Mouse (Mus musculus): Measurements from ENCODE around the gene Gm49355. TPM values are rescaled to one million over a fixed set of nuclear protein-coding genes. Genes with fewer than 3 reads are reported as not detected.

Gm49355 gene
- total RNA-seq, 4 experiments from 2014 or later: 0.11 to 0.15 TPM; not detected in 2

DNA sequence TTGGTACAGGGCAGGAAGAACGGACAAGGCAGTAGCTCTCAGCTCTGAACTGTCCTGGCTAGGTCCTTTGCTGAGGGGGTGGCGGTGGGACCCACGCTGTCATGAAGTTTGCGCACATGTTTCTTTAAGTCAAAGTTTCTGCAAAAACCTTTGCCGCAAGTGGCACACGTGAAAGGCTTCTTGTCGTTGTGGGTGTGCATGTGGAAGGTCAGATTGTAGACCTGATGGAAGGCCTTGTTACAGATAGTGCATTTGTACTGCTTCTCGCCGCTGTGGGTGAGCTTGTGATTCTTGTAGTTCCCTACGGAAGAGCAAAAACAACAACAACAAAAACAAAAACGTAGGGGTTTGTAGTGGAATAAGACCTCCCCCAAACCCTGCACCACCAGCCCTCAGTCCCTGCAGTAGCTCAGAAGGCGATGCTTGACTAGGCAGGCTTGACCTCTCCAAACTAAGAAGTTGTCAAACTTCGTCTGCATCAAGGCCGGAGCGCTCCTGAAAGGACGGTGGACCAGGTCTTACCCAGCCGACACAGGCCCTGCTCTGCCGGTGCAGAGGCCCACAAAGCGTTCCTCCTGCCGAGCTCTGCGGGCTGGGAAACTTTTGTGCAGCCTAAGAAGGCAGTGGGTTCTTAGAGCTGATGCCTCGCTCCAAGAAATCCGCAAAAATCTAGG lies 58.8 kb downstream of the Gm49355 start:
- DNase-seq (ENCODE audit: low spot score in 2 of 2): no peak

DNA sequence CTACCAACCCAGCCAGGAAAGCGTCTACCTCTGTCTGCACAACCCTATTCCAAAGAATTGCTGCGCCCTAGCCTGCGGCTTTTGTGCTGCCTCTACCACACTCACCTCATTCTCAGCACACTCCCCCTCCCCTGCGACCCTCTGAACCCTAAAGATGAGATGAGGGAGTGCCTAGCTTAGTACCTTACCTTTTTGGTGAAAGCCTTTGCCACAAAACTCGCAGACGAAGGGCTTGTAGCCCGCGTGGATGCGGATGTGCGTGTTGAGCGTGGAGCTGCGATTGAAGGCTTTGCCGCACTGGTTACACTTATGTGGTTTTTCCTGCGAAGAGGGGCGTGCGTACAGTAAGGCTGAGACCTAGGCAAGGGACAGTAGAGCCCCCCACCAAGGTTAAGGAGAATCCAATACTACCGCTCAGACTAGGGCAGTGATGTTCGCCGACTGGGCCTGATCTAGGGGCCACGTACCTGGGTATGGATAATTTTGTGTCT lies 59.7 kb downstream of the Gm49355 start:
- no peak for DNase-seq (ENCODE audit: low spot score in 2 of 2)

DNA sequence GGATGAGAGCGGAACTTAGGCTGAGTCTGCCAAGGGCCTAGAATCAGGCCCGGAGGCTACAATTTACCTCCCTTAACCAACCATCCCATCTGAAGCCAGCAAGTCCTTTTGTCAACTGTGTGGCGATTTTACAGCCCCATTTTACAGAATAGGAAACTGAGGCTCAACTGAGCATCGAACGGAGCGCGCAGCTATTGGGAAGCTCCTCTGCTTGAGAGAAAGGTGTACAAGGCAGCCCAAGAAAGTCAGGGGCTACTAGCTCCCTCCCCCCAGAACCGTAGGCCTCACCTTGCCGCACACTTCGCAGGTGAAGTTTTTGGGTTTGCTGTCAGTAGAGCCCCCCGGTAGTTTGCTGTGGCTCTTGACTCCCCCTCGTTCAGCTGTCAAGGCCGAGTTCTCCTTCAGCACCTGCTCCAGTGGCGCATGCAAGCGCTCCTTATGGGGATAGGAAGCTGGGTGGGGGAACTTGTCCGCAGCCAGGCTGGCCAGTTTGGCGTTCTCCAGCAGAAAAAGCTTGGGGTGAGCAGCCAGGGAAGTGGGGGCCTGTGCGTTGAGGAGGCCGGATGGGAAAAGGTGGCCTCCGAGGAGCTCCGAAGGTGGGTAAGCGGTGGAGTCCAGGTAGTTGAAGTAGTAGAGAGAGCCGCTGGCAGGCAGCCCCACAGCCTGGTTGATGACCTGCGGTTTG lies 60.4 kb downstream of the Gm49355 start:
- no peak for DNase-seq (ENCODE audit: low spot score in 2 of 2)

DNA sequence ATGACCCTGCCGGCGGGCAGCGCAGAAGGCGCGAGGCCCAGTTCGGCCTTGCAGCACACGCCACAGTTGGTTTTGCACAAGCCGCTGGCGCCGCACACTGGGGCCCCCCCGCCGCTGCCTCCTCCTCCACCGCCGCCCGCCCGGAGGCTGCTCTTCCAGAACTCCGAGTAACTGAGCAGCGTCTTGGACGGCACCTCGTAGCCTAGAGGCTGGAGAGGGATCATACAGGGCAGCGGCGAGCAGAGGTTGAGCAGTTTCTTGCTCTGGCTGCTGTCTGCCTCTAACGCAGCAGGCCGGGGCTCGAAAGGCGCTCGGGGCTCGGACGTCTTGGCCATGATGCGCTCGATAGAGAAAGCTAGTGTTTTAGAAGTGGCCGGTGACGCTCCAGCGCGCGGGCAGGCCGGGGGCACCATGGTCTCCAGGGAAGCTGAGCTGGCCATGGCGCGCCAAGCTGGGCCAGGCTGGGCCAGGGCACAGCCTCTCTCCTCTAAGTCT lies 61.0 kb downstream of the Gm49355 start:
- no peak for DNase-seq (ENCODE audit: low spot score in 2 of 2)

DNA sequence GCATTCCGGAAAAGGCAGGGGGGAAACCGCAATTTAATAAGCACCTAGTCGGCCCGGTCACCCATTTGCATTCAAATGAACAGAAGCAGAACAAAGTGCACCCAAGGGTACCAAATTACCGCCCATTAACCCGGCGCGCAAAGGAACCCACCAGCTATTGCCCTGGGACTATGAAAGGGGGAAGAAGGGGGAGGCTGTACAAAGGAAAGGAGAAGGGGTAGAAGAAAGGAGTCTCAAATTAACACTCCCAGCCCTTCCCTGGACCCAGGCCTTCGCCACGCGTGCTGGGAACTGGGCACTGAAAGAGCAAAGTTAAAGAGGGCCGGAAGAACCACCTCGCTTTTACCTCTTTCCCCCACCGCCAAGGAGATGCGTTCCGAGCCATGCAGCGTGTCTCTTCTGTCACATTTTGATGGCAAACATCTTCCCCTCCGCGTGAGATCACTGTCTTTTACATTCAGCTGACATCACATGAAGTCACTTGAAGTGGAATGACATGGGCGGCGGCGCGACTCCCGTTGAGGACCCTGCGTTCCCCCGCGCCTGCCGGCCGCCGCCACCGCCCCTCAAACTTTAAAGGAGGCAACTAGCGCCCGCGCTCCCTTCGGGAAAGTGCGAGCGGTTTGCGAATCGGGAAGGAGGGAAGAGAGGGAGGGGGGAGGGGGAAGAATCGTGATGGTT lies 61.6 kb downstream of the Gm49355 start:
- no peak for DNase-seq (ENCODE audit: low spot score in 2 of 2)

DNA sequence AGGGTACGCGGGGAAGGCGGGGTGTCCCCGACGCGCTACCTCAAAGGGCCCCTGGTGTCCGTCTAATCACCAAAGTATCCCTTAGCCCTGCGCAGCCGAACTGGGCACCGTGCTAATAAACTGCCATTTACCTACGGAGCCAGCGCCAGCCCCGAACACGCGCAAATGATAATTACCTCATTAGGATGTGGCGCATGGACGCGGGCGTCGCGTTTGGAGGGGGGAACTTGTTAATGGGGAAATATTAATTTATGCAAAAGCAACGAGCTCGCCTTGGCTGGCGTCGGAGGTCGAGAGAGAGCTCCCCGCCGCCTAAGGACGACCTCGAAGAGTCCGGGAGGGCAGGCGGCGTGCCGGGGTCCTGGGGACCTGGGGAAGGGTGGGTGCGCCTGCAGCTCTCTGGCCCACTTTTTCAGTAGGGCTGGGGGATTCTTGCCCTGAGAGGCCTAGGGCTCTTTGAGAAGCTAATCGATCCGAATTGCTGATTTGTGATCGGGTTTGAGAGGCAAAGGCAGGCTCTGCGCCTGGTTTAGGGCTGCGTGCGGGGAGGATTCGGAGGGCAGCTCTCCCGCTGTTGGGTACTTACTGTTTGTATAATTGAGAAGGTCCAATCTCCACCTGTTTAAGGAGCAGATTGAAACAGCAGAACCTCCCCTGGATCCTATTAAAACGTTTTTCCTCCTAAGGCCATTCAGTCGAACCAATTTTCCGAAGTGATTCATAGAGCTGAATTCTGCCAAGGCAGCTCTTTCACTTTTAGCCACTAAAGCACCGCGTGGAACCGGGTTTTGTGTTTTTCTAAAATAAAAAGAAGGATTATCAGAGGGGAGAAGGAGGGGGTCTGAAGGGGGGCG lies 62.5 kb downstream of the Gm49355 start:
- no peak for DNase-seq (ENCODE audit: low spot score in 2 of 2)

DNA sequence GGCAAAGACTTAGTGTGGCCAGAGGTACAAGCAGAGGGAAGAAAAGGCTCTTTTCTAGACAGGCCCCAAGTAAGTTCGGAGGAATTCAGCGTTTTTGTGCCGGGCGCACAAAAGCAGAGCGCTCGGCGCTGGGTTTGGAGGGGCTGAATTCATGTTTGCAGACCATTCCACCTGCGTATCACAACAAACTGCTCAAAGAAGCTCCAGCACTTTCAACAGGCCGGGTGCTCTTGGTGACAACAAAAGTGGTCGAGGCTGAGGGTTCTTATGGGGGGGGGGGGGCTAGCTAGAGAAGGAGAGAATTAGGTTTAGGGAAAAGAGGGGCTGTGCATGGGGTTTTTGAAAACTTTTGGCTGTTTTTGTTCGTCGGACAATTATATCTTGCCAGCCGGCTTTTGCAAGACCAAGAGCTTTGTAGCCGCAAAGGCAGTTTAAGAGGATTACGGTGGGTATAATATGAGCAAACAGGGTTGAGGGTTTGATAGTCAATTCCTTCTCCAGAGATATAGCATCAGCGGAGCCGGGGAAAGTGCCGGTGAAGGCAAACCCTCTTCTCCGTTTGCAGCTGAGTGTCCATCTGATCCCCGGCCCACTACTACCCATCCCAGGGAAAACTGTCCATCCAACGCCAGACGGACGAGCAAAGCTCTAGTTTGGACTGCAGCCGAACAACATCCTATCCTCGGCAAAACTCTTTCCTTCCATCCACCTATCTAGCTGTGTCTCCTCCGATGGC lies 63.3 kb downstream of the Gm49355 start:
- DNase-seq (ENCODE audit: low spot score in 2 of 2): no peak

DNA sequence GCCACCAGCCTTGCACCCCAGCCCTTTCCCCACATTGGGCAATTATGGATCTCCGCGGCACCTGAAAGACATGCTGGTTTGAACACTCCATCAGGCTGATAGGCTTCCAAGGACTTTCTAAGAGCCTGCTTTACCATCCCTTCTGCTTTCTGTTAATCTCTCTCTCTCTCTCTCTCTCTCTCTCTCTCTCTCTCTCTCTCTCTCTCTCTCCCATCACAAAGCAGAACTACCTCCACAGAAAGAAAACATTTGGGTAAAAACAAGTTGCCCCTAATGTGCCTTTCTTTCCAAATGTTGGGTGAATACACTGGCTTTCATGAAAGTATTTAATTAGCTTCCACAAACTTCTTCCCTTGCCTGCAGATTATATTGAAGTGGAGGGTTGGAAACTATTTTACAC lies 64.3 kb downstream of the Gm49355 start, which contains the start of gene Fezf2:
TSS of gene Fezf2 (minus strand) at position 101 of the 400 bp plus-strand sequence.
- no peak for DNase-seq (ENCODE audit: low spot score in 2 of 2)

DNA sequence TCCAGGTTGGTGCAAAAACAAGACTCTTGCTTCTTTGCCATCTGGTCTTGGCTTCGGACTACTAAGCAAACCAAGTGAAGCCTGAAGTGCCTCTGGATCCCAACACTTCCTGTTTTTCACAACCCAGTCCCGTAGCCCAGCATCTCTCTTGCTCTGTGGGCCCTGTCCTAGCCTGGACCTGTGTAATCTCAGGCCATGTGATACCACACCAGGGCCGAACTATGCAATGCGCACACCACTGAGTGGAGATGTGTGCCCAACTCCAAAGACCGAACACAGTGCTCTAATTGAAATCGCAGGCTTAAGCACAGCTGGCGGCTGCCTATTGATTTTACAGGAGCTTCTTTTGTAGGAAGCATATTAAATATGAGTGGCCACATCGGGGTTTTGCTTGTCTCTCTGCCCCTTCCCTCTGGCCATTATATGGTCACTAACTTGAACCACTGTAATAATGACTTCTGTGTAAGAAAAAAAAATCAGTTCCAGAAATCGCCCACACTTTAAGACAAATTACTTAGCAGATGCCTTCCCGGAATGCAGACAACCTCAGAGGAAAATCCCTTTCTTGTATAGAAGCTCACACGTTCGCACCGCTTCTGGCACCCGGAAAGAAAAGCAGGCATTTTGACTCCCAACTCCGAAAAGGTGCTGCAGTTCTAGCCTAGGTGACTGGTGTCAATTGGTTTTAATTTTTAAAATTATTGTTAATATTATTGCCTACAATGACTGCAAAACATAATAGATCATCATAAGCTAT lies 65.7 kb downstream of the Gm49355 start:
- DNase-seq (ENCODE audit: low spot score in 2 of 2): no peak

DNA sequence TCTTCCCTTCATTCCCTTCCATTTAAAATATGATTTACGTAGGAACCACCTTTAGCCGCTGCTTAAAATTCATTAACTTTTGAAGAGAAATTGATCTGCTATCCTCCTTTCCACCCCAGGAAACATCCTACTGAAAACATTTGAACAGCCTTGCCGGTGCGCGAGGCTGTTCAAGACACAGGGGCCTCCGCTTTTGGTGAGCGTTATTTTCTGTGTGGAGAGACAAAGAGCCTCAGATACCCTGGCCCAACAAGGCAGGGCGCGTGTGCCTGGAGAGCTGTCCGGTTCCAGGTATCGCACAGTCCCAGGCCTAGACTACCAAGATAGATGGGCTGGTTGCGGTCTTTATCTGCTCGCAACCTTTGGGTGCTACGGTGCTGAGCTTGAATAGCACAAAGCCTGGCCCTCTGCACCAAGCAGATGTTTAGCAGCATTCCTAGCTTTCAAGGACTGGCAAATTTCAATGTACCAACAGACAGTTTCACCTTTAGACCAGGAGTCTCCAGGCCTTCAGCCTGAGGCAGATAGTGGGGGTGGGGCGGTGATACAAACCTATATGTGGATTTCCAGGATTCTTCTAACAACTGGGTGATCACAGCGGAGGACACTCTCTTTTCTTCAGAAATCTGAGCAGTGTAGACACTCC lies 66.6 kb downstream of the Gm49355 start:
- DNase-seq (ENCODE audit: low spot score in 2 of 2): no peak

Other genes with a start within 250 kb of the Gm49355 start
- 10 to 100 TPM; 10.1 to 14.9 (median 12.6) TPM for gene 3830406C13Rik, start 197 bp downstream of the Gm49355 start, total RNA-seq (2022)
- gene Fezf2, start 64.2 kb downstream of the Gm49355 start, total RNA-seq (2022): not detected